Mouse (Mus musculus) liver, embryonic 12.5 days (tissue): ENCODE results near the gene Ptgir. TPM values are rescaled to one million over a fixed set of nuclear protein-coding genes. Genes with fewer than 3 reads are reported as not detected.

ENCODE experiments used
- ATAC-seq: fragments of 200-750 bp; cut with Nextera tagmentation; 2 replicates; pipeline ENCODE4 v1.8.0; 2017; ENCODE audit warnings: moderate number of reproducible peaks, mild to moderate bottlenecking, moderate library complexity
- H3K27ac ChIP-seq: fragments of 300-500 bp; sonication (generic); 2 replicates; pipeline ENCODE4 v1.5.1; 2016; ENCODE audit warnings: mild to moderate bottlenecking
- H3K27me3 ChIP-seq: fragments of 300-500 bp; sonication (generic); replicated peaks from 2 replicates; pipeline ENCODE4 v1.6.1; 2016; ENCODE audit warnings: mild to moderate bottlenecking, moderate library complexity
- H3K36me3 ChIP-seq: fragments of 300-500 bp; sonication (generic); 2 replicates; pipeline ENCODE4 v1.6.1; 2016; ENCODE audit warnings: mild to moderate bottlenecking, moderate library complexity
- H3K4me1 ChIP-seq: fragments of 300-500 bp; sonication (generic); 2 replicates; pipeline ENCODE4 v1.6.1; 2016
- H3K4me2 ChIP-seq: fragments of 300-500 bp; sonication (generic); 2 replicates; pipeline ENCODE4 v1.6.1; 2016; ENCODE audit warnings: mild to moderate bottlenecking, moderate library complexity
- H3K4me3 ChIP-seq: fragments of 300-500 bp; sonication (generic); 2 replicates; pipeline ENCODE4 v1.5.1; 2016; ENCODE audit warnings: mild to moderate bottlenecking, moderate library complexity
- H3K9ac ChIP-seq: fragments of 300-500 bp; sonication (generic); 2 replicates; pipeline ENCODE4 v1.6.1; 2016; ENCODE audit warnings: mild to moderate bottlenecking, moderate library complexity
- H3K9me3 ChIP-seq: fragments of 300-500 bp; sonication (generic); replicated peaks from 2 replicates; pipeline ENCODE4 v1.6.1; 2016; ENCODE audit warnings: mild to moderate bottlenecking, moderate library complexity
- WGBS: fragments of 180-500 bp; shearing (Covaris S2); methylation state at CpG from one replicate; pipeline ENCODE4 v1.1.7; 2016; ENCODE audit not compliant: insufficient replicate concordance; 5-methylcytosine and 5-hydroxymethylcytosine counted together
- polyA plus RNA-seq: library from polyadenylated mRNA; unstranded; fragments of >200 nt; fragmentation: Nextera tagmentation; extraction: Ambion mirVana; gene quantifications from 2 replicates; pipeline ENCODE4 v1.2.1, GENCODE M21; 2016

Ptgir gene
- polyA plus RNA-seq, 1 experiment from 2014 or later = 1.5 TPM

DNA sequence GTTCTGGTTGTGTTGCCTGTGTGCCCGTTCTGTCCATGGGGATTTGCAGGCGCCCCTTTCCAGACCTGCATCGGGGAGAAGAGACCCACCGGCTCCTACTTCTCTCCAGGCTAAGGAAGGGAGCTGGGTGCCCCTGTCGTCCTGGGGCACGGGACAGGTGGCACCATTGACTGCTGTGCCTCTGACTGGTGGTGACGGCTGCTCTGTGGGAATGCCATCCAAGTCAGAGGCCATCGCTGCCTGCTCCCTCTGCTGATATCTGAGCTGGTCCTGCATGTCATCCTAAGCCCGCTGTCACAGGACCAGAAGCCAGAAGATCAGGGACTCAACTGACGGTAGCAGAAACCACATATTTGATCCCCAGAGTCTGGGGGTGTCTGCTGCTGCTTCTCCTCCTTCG is 2.6 kb downstream of the Ptgir start:
- no peak overlapping the region for H3K4me3 ChIP-seq
- peak overlapping the region; percentile 19 for H3K4me2 ChIP-seq

DNA sequence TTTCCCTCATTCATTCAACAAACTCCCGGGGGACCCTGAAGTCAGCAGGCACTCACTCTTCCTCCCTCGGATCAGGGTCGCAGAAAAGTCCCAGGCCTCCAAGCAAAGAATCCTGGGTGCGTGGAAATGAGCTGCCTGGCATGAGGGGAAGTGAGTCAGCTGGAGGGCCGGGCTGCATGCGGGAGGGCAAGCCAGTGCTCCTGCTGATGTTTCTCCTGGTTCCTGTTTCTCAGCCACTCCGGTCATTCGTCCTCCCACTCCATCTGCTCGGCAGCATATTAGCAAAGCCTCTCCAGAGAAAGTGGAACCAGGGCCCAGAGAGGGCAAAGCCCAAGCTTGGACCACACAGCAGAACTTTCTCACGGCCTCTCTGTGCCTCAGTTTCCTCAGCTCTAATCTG is 3.6 kb downstream of the Ptgir start:
- no peak overlapping the region for H3K9ac ChIP-seq
- H3K4me3 ChIP-seq = no peak overlapping the region
- H3K27me3 ChIP-seq = peaks cover 31% of the 10 kb centered on the region
- no peak for ATAC-seq
- H3K4me2 ChIP-seq = no peak overlapping the region
- H3K9me3 ChIP-seq = no peaks in the 10 kb centered on the region
- H3K36me3 ChIP-seq = peaks cover 10% of the 10 kb centered on the region
- peaks cover 46% of the 10 kb centered on the region for H3K4me1 ChIP-seq
- no peak overlapping the region for H3K27ac ChIP-seq
- WGBS = 21% methylated on average over 10 of the region's 10 CpGs

More for the DNA sequence above, 2.6 kb downstream of the Ptgir start:
- Histone ChIP-seq H3K27me3 (peaks cover 31% of the 10 kb centered on the region), H3K27ac (no peak overlapping the region), H3K9me3 (no peaks in the 10 kb centered on the region), H3K36me3 (no peaks in the 10 kb centered on the region), H3K9ac (no peak overlapping the region), H3K4me1 (peaks cover 54% of the 10 kb centered on the region)
- ATAC-seq = no peak
- 47% methylated on average over 11 of the region's 11 CpGs for WGBS

GRCm38 (mm10) chr7:16911904-16912303 is 5.6 kb downstream of the Ptgir start:
- Histone ChIP-seq H3K9ac (no peak overlapping the region), H3K4me3 (no peak overlapping the region), H3K9me3 (no peaks in the 10 kb centered on the region), H3K27me3 (peaks cover 28% of the 10 kb centered on the region), H3K36me3 (peaks cover 29% of the 10 kb centered on the region), H3K27ac (no peak overlapping the region), H3K4me1 (peaks cover 27% of the 10 kb centered on the region), H3K4me2 (no peak overlapping the region)
- WGBS = 82% methylated on average over 3 of the region's 3 CpGs
- ATAC-seq = no peak

DNA sequence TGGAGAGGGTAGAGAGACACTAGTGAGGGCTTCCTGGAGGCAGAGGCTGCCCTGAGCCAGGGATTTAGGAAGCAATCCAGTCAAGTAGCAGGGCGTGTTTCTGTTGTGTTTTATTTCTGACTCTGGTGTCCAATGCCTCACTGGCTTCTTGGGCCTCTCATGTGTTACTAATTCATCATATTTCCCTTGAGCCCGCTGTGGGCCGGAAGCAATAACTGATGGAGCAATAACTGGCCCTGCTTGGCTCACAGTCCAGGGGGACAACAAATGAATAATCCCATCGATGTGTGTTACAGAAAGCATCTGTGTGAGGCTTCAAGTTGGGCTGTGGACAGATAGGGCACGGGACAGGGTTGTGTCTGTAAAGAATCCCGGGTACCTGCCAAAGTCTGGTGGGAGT is 6.1 kb downstream of the Ptgir start:
- no peak overlapping the region for H3K4me2 ChIP-seq
- H3K27me3 ChIP-seq = peaks cover 23% of the 10 kb centered on the region
- 77% methylated on average over 6 of the region's 6 CpGs for WGBS
- H3K9me3 ChIP-seq = no peaks in the 10 kb centered on the region
- H3K27ac ChIP-seq = no peak overlapping the region
- H3K4me1 ChIP-seq = peaks cover 23% of the 10 kb centered on the region
- H3K9ac ChIP-seq = no peak overlapping the region
- peaks cover 34% of the 10 kb centered on the region for H3K36me3 ChIP-seq
- no peak overlapping the region for H3K4me3 ChIP-seq
- ATAC-seq = no peak

DNA sequence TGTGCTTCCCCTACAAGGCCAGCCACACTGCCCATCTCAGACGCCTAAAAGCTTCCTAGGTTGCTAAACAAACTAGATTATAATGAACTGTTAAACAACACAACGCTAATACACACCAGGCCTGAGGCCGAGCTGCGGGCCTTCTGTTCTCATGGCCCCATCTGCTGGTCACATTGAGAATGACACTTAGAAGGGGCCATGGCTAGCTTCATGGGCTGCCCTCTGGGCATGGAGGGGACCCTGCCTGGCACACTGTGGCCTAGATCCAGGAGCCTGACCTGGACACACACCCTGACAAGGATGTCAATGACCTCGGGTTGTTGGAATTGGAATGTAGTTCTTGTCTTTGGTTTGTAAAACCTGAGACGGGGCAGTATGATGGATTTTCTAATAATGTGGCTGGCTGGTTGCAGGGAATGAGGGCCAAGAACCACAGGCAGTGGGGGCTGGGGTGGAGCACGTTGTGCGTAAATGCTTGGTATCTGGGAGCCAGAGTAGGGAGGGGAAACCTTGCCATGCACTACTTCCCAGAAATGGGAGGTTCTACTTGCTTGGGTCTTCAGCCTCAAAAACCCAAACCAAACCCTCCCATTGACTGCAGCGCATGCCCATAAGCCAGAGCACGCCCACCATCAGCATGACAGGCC is 7.6 kb downstream of the Ptgir start:
- H3K9ac ChIP-seq = no peak overlapping the region
- H3K4me2 ChIP-seq = no peak overlapping the region
- 34% methylated on average over 10 of the region's 10 CpGs for WGBS
- no peak overlapping the region for H3K27ac ChIP-seq
- no peak overlapping the region for H3K4me3 ChIP-seq
- H3K9me3 ChIP-seq = no peaks in the 10 kb centered on the region
- peak; percentile 64 for ATAC-seq
- peaks cover 11% of the 10 kb centered on the region for H3K4me1 ChIP-seq
- H3K27me3 ChIP-seq = peaks cover 8% of the 10 kb centered on the region; the same call in 1 of the 2 replicates
- peaks cover 49% of the 10 kb centered on the region for H3K36me3 ChIP-seq

- peaks cover 12% of the 10 kb centered on the region for H3K4me1 ChIP-seq
- H3K9ac ChIP-seq = no peak overlapping the region
- H3K4me3 ChIP-seq = no peak overlapping the region
- no peaks in the 10 kb centered on the region for H3K9me3 ChIP-seq
- H3K36me3 ChIP-seq = peaks cover 57% of the 10 kb centered on the region
- H3K27me3 ChIP-seq = no peaks in the 10 kb centered on the region; the same call in 1 of the 2 replicates
- no peak overlapping the region for H3K27ac ChIP-seq
- no peak for ATAC-seq
- 80% methylated on average over 18 of the region's 18 CpGs for WGBS
- no peak overlapping the region for H3K4me2 ChIP-seq
These were observed 8.4 kb downstream of the Ptgir start for GRCm38 (mm10) chr7:16914453-16915343.

GRCm38 (mm10) chr7:16915461-16916340 is 9.4 kb downstream of the Ptgir start:
- peaks cover 65% of the 10 kb centered on the region for H3K36me3 ChIP-seq
- H3K27me3 ChIP-seq = no peaks in the 10 kb centered on the region; the same call in 1 of the 2 replicates
- no peaks in the 10 kb centered on the region for H3K9me3 ChIP-seq
- no peak for ATAC-seq
- H3K27ac ChIP-seq = no peak overlapping the region
- H3K4me3 ChIP-seq = no peak overlapping the region
- no peak overlapping the region for H3K9ac ChIP-seq
- peaks cover 22% of the 10 kb centered on the region for H3K4me1 ChIP-seq
- H3K4me2 ChIP-seq = no peak overlapping the region
- 91% methylated on average over 32 of the region's 32 CpGs for WGBS

- no peak for ATAC-seq
- Histone ChIP-seq H3K4me3 (no peak overlapping the region), H3K27me3 (no peaks in the 10 kb centered on the region), H3K9ac (no peak overlapping the region), H3K9me3 (no peaks in the 10 kb centered on the region), H3K27ac (no peak overlapping the region), H3K4me2 (no peak overlapping the region), H3K4me1 (peaks cover 31% of the 10 kb centered on the region), H3K36me3 (peaks cover 74% of the 10 kb centered on the region)
- WGBS = 82% methylated on average over 30 of the region's 30 CpGs
These were observed 10.3 kb downstream of the Ptgir start for GRCm38 (mm10) chr7:16916342-16917265.

- Histone ChIP-seq H3K4me1 (peaks cover 39% of the 10 kb centered on the region), H3K9ac (no peak overlapping the region), H3K4me3 (no peak overlapping the region), H3K9me3 (no peaks in the 10 kb centered on the region), H3K4me2 (no peak overlapping the region), H3K27ac (no peak overlapping the region), H3K36me3 (peaks cover 80% of the 10 kb centered on the region), H3K27me3 (no peaks in the 10 kb centered on the region)
- WGBS = 86% methylated on average over 11 of the region's 11 CpGs
- no peak for ATAC-seq
These were observed 11.2 kb downstream of the Ptgir start for GRCm38 (mm10) chr7:16917447-16917846.

DNA sequence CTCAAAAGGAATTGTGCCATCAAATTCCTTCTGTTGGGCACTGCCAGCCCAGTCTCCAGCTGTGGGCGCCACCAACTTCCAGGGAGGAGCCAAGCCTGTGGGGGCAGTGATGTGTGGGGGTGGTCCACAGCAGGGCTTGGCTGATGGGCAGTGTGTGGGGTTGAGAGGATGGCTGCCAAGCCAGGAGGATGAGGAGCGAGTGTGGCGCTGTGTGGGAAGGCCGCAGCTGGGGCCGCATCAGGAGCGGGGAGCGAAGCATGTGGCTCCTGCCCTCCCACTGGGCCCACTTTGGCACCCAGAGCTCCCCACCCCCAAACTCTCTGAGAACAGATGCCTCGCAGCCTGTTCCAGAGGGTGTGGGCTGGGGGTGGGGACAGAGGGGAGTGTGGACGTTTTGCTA is 11.7 kb downstream of the Ptgir start:
- Histone ChIP-seq H3K4me3 (no peak overlapping the region), H3K9ac (no peak overlapping the region), H3K36me3 (peaks cover 80% of the 10 kb centered on the region), H3K27ac (no peak overlapping the region), H3K4me2 (no peak overlapping the region), H3K9me3 (no peaks in the 10 kb centered on the region), H3K27me3 (no peaks in the 10 kb centered on the region), H3K4me1 (peaks cover 45% of the 10 kb centered on the region)
- no peak for ATAC-seq
- WGBS = 86% methylated on average over 9 of the region's 9 CpGs

GRCm38 (mm10) chr7:16918670-16919069 is 12.4 kb downstream of the Ptgir start:
- ATAC-seq = no peak

More at GRCm38 (mm10) chr7:16918670-16919069, 12.4 kb downstream of the Ptgir start:
- Histone ChIP-seq H3K36me3 (peaks cover 80% of the 10 kb centered on the region), H3K27ac (0 out of 2 replicates have a peak overlapping the region, but pooled peaks have one; percentile 17), H3K4me3 (no peak overlapping the region), H3K9me3 (no peaks in the 10 kb centered on the region), H3K27me3 (no peaks in the 10 kb centered on the region), H3K4me1 (peaks cover 48% of the 10 kb centered on the region), H3K4me2 (no peak overlapping the region), H3K9ac (no peak overlapping the region)
- WGBS = 80% methylated on average over 3 of the region's 3 CpGs
